Mouse (Mus musculus): ENCODE data around the gene Grin3b.

GRCm38 (mm10) chr10:79984871-79985270, 14.4 kb downstream of the Grin3b start:
- TF ChIP-seq EP300 (IDR thresholded peaks at IDR 0.05; ENCODE audit: low read depth) (no peak; the same call in 1 of the 2 replicates), CTCF (IDR thresholded peaks at IDR 0.05; ENCODE audit: low read depth) (no peak)
